Mouse (Mus musculus) forebrain, embryonic 12.5 days (tissue): ENCODE results near the gene Fubp3. TPM values are rescaled to one million over a fixed set of nuclear protein-coding genes. Genes with fewer than 3 reads are reported as not detected.

Source experiments
- ATAC-seq: fragments of 200-750 bp; cut with Nextera tagmentation; 2 replicates; pipeline ENCODE4 v1.8.0; 2017; ENCODE audit warnings: moderate TSS enrichment; ENCODE audit not compliant: low FRiP score
- H3K27ac ChIP-seq: fragments of 300-500 bp; sonication (generic); 2 replicates; pipeline ENCODE4 v1.5.1; 2016; ENCODE audit warnings: mild to moderate bottlenecking
- H3K27me3 ChIP-seq: fragments of 300-500 bp; sonication (generic); 2 replicates; pipeline ENCODE4 v1.6.1; 2016; ENCODE audit warnings: mild to moderate bottlenecking
- H3K36me3 ChIP-seq: fragments of 300-500 bp; sonication (generic); replicated peaks from 2 replicates; pipeline ENCODE4 v1.6.1; 2016; ENCODE audit warnings: mild to moderate bottlenecking
- H3K4me1 ChIP-seq: fragments of 300-500 bp; sonication (generic); 2 replicates; pipeline ENCODE4 v1.6.1; 2016
- H3K4me2 ChIP-seq: fragments of 300-500 bp; sonication (generic); 2 replicates; pipeline ENCODE4 v1.6.1; 2016; ENCODE audit warnings: mild to moderate bottlenecking, moderate library complexity
- H3K4me3 ChIP-seq: fragments of 300-500 bp; sonication (generic); replicated peaks from 2 replicates; pipeline ENCODE4 v1.5.1; 2016; ENCODE audit warnings: mild to moderate bottlenecking
- H3K9ac ChIP-seq: fragments of 300-500 bp; sonication (generic); 2 replicates; pipeline ENCODE4 v1.6.1; 2016; ENCODE audit warnings: mild to moderate bottlenecking
- H3K9me3 ChIP-seq: fragments of 300-500 bp; sonication (generic); 2 replicates; pipeline ENCODE4 v1.6.1; 2016
- WGBS: fragments of 180-500 bp; shearing (Covaris S2); methylation state at CpG from one replicate; pipeline ENCODE4 v1.1.7; 2016; 5-methylcytosine and 5-hydroxymethylcytosine counted together
- polyA plus RNA-seq: library from polyadenylated mRNA; unstranded; fragments of >200 nt; fragmentation: Nextera tagmentation; extraction: Ambion mirVana; gene quantifications from 2 replicates; pipeline ENCODE4 v1.2.1, GENCODE M21; 2016

The Fubp3 gene
- polyA plus RNA-seq, 1 experiment from 2014 or later, result 97.6 TPM

DNA sequence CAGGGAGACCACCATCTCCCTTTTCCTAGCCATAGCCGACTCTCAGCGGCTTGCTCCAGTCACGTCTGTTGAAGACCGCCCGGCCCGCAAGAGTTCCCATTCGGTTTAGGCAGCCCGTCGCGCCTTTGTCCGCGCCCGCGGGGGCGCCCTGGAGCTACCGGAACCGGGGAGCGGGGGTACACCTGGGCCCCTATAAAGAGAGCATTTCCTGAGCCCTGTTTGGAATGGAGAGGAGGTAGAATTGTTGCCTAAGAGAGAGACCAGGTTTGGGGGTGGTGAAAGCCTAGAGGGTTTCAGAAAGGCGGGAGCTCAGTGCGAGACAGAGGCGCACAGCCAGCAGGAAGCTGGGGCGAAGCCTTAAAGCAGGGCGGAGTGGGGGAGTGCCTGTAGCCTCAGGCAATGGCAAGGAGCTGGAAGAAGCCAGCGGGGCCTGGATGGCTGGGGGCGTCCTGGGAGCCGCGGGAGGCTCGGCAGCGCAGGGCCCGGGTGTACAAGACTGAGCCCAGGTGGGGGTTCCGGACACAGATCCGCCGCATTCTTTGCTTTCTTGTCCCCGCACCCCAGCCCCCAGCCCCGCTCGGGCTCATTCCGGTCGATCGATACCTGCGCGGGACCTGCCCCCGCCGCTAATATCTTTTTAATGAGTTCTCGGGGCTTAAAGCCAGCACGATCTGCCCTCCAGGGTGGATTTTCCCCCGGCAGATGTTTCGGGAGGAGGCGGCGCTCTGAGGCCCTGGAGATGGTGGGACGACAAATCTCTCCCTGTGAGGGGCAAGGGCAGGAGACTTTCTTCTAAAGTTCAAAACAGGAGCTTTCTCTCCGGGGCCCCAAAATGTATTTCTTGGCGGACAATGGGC lies 63.1 kb downstream of the Fubp3 start:
- Histone ChIP-seq H3K27me3 (peaks cover 99% of the 10 kb centered on the region), H3K27ac (0 out of 2 replicates have a peak overlapping the region, but pooled peaks have one; percentile 65), H3K4me3 (peak overlapping the region; percentile 37), H3K4me1 (peaks cover 51% of the 10 kb centered on the region), H3K36me3 (no peaks in the 10 kb centered on the region), H3K9me3 (no peaks in the 10 kb centered on the region), H3K4me2 (peak overlapping the region; percentile 67), H3K9ac (peak overlapping the region; percentile 47; the same call in 1 of the 2 replicates)
- ATAC-seq, result no peak
- WGBS, result under 1% methylated on average over 52 of the region's 52 CpGs

DNA sequence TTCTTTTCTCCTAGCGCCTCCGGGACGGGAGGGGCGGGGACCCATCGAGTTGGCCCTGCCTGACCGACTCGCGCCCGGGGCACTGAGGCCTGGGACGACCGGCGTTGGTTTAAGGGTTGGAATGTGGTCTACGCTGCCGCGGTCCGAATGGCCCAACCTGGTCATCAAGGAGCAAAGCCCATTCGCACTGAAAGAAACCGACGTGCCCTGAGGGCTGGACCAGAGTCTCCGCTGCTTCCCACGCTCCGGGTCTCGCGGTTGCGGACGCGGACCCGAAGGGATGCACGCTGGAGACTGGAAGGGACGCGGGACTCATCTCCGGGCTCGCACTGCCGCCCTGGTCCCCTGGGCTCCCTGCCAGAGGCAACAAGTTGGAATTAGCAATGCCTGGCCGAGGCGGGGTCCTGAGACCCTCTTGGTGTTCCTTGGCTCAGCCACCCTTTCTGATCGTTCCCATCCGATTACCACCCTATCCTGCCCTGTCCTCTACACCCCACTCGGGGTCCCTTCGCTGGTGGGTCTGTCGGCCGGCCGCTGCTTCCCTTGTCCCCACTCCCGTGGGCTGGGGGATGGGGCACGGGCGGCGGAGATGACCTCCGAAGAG lies 63.8 kb downstream of the Fubp3 start:
- Histone ChIP-seq H3K4me2 (peak overlapping the region; percentile 67), H3K4me3 (peak overlapping the region; percentile 37), H3K9ac (peak overlapping the region; percentile 47), H3K9me3 (no peaks in the 10 kb centered on the region), H3K27ac (peak overlapping the region; percentile 65), H3K36me3 (no peaks in the 10 kb centered on the region), H3K27me3 (peaks cover 100% of the 10 kb centered on the region), H3K4me1 (peaks cover 58% of the 10 kb centered on the region)
- WGBS, result 0% methylated on average over 48 of the region's 48 CpGs
- peak; percentile 35 for ATAC-seq

DNA sequence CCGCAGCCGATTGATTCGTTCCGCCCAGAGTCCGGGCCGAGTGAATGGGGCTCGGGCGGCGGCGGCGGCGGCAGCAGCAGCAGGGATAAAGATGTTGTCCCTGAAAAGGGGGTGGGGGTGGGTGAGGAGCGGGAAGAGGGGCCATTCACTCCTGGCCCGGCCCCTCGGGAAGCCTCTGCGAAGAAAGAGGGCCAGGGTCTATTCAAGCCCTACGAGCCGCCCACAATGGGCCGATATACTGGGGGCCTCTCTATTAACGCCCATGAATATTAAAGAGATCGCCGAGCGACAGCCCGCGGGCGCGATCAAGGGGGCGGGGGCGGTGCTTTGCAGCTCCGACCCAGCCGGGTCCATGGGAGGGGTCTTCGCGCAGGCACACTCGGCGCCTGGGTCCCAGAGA lies 64.3 kb downstream of the Fubp3 start:
- peak overlapping the region; percentile 37 for H3K4me3 ChIP-seq
- H3K4me1 ChIP-seq, result peaks cover 64% of the 10 kb centered on the region

DNA sequence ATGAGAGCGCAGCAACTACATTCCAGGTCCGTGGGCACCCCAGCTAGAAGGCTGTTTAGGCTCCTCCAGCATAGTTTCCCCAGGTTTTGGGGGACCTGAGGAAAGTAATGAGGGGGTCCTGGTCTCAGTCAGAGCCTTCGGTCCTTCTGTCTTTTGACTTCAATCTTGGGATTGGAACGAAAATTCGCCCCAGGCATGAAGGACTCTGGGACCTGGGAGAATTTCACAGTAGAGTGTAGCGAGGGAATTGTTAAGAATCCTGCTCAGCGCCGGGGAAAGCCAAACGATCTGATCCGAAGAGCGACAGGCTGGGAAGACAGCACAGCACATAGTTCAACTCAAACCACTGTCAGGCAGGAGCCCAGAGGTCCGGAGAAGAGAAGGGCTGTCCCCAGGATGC lies 64.9 kb downstream of the Fubp3 start:
- Histone ChIP-seq H3K4me1 (peaks cover 69% of the 10 kb centered on the region), H3K9me3 (no peaks in the 10 kb centered on the region), H3K9ac (no peak overlapping the region; the same call in 1 of the 2 replicates), H3K4me2 (peak overlapping the region; percentile 67), H3K27ac (no peak overlapping the region), H3K27me3 (peaks cover 100% of the 10 kb centered on the region), H3K36me3 (no peaks in the 10 kb centered on the region), H3K4me3 (peak overlapping the region; percentile 37)
- WGBS, result under 1% methylated on average over 12 of the region's 12 CpGs
- no peak for ATAC-seq

More for the DNA sequence above, 64.3 kb downstream of the Fubp3 start:
- H3K27me3 ChIP-seq, result peaks cover 100% of the 10 kb centered on the region
- H3K27ac ChIP-seq, result peak overlapping the region; percentile 65
- H3K9ac ChIP-seq, result peak overlapping the region; percentile 47
- under 1% methylated on average over 35 of the region's 35 CpGs for WGBS
- no peaks in the 10 kb centered on the region for H3K36me3 ChIP-seq
- H3K4me2 ChIP-seq, result peak overlapping the region; percentile 67
- no peaks in the 10 kb centered on the region for H3K9me3 ChIP-seq
- ATAC-seq, result peak; percentile 83

DNA sequence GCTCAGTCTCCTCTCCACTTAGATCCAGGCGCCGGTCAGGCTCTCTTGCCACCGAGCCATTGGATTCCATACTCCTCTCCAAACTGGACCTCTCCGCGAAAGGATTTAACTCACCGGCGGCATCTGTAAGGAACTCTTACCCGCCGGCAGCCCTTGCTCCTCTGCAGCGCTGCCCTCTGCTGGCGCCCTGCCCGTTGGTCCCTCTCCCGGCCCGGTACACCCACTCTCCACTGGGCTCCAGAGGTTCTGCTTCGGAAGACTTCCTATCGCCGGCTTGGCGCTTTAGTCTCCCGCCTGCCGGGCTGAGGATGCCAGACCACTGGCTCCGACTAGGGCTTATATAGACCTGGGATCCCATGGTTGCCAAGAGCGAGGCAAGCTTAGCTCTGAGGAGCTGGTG lies 65.4 kb downstream of the Fubp3 start:
- WGBS, result under 1% methylated on average over 22 of the region's 22 CpGs
- Histone ChIP-seq H3K4me2 (peak overlapping the region; percentile 67), H3K27ac (no peak overlapping the region), H3K9me3 (no peaks in the 10 kb centered on the region), H3K4me1 (peaks cover 73% of the 10 kb centered on the region), H3K9ac (no peak overlapping the region), H3K36me3 (no peaks in the 10 kb centered on the region), H3K27me3 (peaks cover 100% of the 10 kb centered on the region), H3K4me3 (peak overlapping the region; percentile 37)
- no peak for ATAC-seq

DNA sequence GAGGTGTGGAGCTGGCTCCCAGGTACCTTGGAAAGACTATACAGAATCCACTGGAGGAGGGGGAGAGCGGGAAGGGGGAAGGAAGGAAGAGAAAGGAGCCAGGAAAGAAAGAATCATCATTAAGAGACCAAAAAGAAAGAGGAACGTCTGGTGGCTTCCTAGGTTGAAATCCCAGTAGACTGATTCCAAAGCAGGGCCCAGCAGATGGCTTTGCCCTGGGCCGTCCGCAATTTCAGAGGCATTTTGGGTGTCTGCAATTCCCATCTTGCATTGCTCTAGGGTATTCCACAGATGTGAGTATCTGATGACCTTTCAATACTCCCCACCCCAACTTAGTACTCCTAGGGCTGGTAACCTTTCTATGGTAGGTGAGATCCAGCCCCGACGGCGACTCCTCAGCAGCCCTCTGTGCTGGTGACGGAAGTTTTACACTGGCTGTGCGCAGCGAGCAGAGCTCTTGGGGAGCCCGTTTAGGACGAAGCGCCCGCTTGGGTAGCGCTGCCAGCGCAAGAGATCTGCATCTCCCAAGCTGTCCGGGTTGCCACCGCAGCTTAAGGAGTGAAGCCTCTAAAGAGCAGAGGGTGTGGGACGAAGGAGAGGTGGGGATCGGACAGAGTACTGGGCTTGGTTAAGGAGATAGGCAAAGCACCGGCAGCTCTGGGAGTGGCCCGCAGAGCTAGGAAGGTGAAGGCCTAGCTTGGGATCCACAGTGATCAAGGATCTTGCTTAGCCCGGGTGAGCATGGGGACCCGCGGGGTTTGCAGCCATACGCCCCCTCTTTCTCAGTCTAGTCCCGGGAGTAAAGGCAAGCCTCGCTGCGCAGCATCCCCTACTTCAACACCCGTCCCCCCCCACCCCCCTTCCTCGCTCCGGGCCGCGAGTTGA lies 66.4 kb downstream of the Fubp3 start:
- H3K4me3 ChIP-seq, result peak overlapping the region; percentile 37
- H3K27ac ChIP-seq, result no peak overlapping the region
- H3K27me3 ChIP-seq, result peaks cover 100% of the 10 kb centered on the region
- H3K9me3 ChIP-seq, result no peaks in the 10 kb centered on the region
- 1% methylated on average over 34 of the region's 34 CpGs for WGBS
- H3K36me3 ChIP-seq, result no peaks in the 10 kb centered on the region
- peak overlapping the region; percentile 67 for H3K4me2 ChIP-seq
- H3K4me1 ChIP-seq, result peaks cover 73% of the 10 kb centered on the region
- ATAC-seq, result no peak
- 0 out of 2 replicates have a peak overlapping the region, but pooled peaks have one; percentile 8 for H3K9ac ChIP-seq

DNA sequence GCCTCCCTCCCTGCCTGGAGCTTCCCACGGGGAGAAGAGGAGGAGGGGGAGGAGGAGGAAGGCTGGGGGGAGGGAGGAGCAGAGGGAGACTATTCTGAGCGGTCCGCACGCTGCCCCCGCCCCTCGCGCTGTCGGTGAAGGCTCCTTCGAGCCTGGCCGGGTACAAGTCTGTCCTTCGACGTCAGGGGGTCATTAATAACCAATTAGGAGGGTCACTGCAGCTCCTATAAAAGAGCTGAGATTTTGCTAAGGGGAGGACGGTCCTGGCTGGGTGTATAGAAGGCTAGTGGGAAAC lies 67.0 kb downstream of the Fubp3 start:
- Histone ChIP-seq H3K27me3 (peaks cover 100% of the 10 kb centered on the region), H3K4me1 (peaks cover 73% of the 10 kb centered on the region), H3K4me2 (peak overlapping the region; percentile 46), H3K9me3 (no peaks in the 10 kb centered on the region), H3K36me3 (no peaks in the 10 kb centered on the region), H3K9ac (0 out of 2 replicates have a peak overlapping the region, but pooled peaks have one; percentile 8), H3K27ac (no peak overlapping the region), H3K4me3 (peak overlapping the region; percentile 27)
- WGBS, result 0% methylated on average over 12 of the region's 13 CpGs
- ATAC-seq, result no peak

DNA sequence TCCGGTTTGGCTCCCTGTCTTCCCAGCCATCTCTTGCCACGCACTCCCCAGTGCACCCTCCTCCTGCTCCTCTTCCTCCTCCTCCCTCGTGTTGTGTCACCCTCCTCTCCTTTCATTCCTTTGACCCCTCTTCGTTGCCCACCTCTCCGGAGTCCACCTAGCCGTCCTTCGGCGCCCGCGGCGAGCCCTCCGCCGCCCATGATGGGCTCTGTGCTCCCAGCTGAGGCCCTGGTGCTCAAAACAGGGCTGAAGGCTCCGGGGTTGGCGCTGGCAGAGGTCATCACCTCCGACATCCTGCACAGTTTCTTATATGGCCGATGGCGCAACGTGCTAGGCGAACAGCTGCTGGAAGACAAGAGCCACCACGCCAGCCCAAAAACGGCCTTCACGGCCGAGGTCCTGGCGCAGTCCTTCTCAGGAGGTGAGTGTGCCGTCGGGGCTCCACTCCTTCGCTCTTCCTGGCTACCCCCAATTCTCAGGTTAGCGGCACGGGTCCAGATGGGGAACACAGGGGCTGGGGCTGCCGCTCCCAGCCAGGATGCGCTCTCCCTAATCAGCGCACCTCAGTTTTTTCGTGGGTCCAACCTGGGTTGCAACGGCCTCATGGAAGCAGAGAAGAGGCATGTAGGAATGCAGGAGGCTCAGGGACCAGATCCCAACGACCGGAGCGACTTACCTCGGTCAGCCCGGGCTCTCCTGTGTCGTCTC lies 67.6 kb downstream of the Fubp3 start, which contains the start of gene Prdm12:
Gene Prdm12 (plus strand): TSS at position 137 of the 708 bp plus-strand sequence.
- under 1% methylated on average over 41 of the region's 41 CpGs for WGBS
- H3K9ac ChIP-seq, result peak within 1 kb of the TSS; percentile 8

DNA sequence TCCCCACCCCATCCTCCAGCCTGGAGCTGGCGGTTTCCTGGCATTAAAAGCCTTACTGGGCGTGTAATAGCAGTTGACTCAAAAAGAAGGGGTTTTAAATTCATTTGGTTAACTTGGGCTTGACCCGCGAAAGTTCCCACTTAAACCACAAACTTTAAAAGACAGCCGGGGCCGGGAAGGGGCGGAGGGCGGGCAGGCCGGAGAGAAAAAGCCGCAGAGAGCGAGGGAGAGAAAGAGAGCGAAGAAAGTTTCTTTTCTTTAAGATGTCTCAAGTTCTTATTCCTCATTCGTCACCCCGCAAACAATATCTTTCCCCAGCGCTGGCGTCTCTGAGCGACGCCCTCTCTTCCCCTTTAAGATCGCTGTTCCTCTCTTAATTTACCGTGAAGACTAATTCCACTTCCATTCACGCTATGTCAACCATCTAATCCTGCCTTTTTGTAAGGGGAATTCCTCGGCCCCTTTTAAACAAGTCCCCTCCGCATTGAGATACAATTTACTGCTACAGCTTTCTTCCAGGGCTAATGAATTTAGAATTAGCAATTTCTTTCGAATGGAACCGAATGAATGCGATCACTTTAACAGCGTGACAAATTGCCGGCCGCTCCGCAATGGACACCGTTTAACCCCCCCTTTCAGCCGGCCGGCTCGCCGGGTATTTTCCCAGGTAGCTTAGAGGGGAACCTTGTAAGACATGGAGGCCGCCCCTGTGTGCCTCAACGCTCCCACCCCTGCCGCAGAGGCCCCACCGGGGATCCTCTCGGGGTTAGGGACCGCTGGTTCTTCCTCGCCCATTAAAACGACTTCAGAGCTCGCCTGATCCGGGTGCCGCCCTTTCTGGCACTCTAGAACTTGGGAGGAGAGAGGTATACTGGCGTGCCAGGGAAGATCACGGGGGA lies 68.4 kb downstream of the Fubp3 start:
- H3K36me3 ChIP-seq, result no peaks in the 10 kb centered on the region
- under 1% methylated on average over 48 of the region's 48 CpGs for WGBS
- peaks cover 61% of the 10 kb centered on the region for H3K4me1 ChIP-seq
- peaks cover 99% of the 10 kb centered on the region for H3K27me3 ChIP-seq
- ATAC-seq, result peak; percentile 40; the same call in 1 of the 2 replicates
- peak overlapping the region; percentile 50; the same call in 1 of the 2 replicates for H3K27ac ChIP-seq
- peak overlapping the region; percentile 46 for H3K4me2 ChIP-seq
- peak overlapping the region; percentile 25 for H3K9ac ChIP-seq
- no peaks in the 10 kb centered on the region for H3K9me3 ChIP-seq
- H3K4me3 ChIP-seq, result peak overlapping the region; percentile 27

More for the DNA sequence above, 67.6 kb downstream of the Fubp3 start, which contains the start of gene Prdm12:
- Histone ChIP-seq H3K36me3 (no peaks in the 10 kb centered on the region), H3K27me3 (peaks cover 100% of the 10 kb centered on the region), H3K27ac (peak within 1 kb of the TSS; percentile 50; the same call in 1 of the 2 replicates), H3K9me3 (no peaks in the 10 kb centered on the region), H3K4me1 (peaks cover 69% of the 10 kb centered on the region), H3K4me2 (peak within 1 kb of the TSS; percentile 46), H3K4me3 (peak within 1 kb of the TSS; percentile 27)
- ATAC-seq, result no peak

DNA sequence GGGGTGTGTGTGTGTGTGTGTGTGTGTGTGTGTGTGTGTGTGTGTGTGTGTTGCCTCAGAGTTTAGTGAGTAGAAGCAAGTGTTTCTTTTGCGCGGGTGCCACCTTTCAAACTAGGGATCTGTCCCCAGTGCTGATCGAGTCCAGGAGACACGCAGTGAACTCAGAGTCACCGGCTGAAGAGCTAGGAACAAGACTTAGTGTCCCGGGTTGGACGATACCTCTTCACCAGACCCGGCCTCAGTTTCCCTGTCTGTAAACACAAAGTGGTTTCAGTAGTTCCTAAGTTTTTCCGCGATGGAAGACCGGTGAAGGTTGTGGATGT lies 69.0 kb downstream of the Fubp3 start:
- Histone ChIP-seq H3K36me3 (no peaks in the 10 kb centered on the region), H3K9ac (peak overlapping the region; percentile 25; the same call in 1 of the 2 replicates), H3K4me2 (peak overlapping the region; percentile 46), H3K27me3 (peaks cover 99% of the 10 kb centered on the region), H3K4me3 (peak overlapping the region; percentile 27), H3K4me1 (peaks cover 55% of the 10 kb centered on the region), H3K27ac (0 out of 2 replicates have a peak overlapping the region, but pooled peaks have one; percentile 50), H3K9me3 (no peaks in the 10 kb centered on the region)
- 0% methylated on average over 11 of the region's 11 CpGs for WGBS
- ATAC-seq, result no peak
